Mouse (Mus musculus) bone marrow macrophage, adult 2 months (primary cell): ENCODE data around the gene Vmn1r55. TPM values are rescaled to one million over a fixed set of nuclear protein-coding genes. Genes with fewer than 3 reads are reported as not detected.
"Not testable (repeated sequence)": the region's sequence is repeated elsewhere in the genome, so short reads cannot be mapped to it uniquely, and the experiment has no call there.

Experiments used
- H3K27ac ChIP-seq: 2 replicates; pipeline ENCODE4 v1.5.1; 2012; ENCODE audit warnings: low read depth, low read length; ENCODE audit not compliant: insufficient read depth
- H3K4me1 ChIP-seq: 2 replicates; pipeline ENCODE4 v1.6.1; 2012; ENCODE audit warnings: low read length; ENCODE audit not compliant: control insufficient read depth, insufficient read depth
- H3K4me3 ChIP-seq: 2 replicates; pipeline ENCODE4 v1.5.1; 2012; ENCODE audit warnings: mild to moderate bottlenecking, low read length, moderate library complexity; ENCODE audit not compliant: insufficient read depth
- CTCF ChIP-seq: IDR thresholded peaks from 2 replicates; pipeline ENCODE4 v1.5.1; 2012; ENCODE audit warnings: low read depth, mild to moderate bottlenecking, low read length, moderate library complexity
- POLR2A ChIP-seq: IDR thresholded peaks from 2 replicates; pipeline ENCODE4 v1.6.1; 2012; ENCODE audit warnings: mild to moderate bottlenecking, low read depth, low read length, borderline replicate concordance
- polyA plus RNA-seq: library from polyadenylated mRNA; stranded (reverse); fragments of >200 nt; gene quantifications from 2 replicates; pipeline ENCODE4 v1.2.4, GENCODE M21; 2012; ENCODE audit not compliant: missing spikeins, insufficient read depth, insufficient read length

Vmn1r55 gene
- 0.17 TPM in 1 of 2 replicates, not detected in the other for polyA plus RNA-seq

DNA sequence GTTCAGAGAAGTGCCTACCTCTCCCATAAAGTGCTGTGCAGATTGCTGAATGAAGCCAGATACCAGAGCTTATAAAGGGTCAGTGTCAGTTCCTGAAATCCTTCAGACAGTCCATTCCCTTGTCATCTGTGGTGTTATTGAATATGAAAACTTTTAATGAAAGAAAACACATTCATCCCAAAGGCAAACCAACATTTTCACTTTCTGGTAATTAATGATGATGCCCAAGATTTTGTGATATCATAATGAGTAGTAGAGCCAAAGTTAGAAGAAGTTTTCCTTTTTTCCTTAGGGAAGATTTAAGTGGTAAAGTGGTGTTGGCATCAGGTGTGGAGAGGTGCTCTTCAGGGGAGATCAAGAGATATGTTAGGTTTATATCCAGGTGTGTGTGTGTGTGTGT, at the start of gene Vmn1r55:
Gene Vmn1r55, minus strand, starts transcription at position 101 of the 400 bp plus-strand sequence.
- H3K4me1 ChIP-seq, H3K4me3 ChIP-seq, H3K27ac ChIP-seq: not testable (repeated sequence)

DNA sequence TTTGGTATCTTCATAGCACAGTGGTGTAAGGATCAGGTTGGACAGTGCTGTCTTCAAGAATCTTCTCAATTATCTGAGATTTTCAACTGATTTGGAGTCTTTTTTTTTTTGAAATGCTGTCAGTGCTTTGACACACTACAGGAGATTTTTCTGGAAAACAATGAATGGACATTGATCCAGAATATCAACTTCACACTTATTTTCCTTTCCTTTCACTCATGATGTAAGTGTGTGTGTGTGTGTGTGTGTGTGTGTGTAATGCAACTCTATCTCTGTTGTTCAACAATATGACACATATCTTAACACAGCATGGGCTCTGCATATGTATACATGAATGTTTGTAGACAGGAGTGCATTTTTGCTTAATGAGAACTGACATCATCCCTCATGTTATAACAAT, 47.2 kb upstream of the Vmn1r55 start, which contains the start of gene Vmn1r56:
Gene Vmn1r56, minus strand, starts transcription at position 101 of the 400 bp plus-strand sequence.
- not testable (repeated sequence) for H3K27ac ChIP-seq, H3K4me1 ChIP-seq, H3K4me3 ChIP-seq

DNA sequence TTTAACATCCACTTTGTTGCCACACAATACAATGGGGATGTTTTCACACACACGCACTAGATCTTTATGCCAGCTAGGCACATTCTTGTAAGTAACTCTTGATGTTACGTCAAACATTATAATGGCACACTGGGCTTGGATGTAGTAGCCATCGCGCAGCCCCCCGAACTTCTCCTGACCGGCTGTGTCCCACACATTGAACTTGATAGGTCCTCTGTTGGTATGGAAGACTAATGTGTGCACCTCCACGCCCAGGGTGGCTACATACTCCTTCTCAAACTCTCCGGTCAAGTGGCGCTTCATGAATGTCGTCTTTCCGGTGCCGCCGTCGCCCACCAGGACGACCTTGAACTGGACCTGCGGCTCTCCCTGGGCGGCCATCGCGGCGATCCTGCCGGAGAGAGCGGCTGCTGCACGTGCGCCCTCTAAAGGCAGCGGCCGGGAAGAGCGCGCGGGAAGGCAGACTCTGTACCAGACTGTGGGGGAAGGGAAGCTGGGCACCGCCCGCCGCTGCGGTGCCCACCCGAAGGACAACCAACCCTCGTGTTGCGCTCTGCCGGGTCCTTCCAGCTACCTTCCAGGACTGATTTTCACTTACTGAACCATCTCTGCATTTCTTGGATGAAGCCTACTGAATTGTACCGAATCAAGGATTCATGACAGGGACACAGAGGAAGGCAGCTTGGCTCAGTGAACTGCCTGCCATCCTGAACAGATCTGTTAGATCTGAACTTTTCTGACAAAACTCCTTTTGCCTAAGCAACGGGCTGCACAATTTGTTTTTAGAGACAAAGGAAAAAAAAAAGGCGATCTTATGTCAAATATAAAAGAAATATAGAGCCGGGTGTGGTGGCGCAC, 23.7 kb downstream of the Vmn1r55 start, which contains the start of gene Rasl2-9:
Gene Rasl2-9, minus strand, starts transcription at position 402 of the 858 bp plus-strand sequence.
- no peak within 1 kb of the TSS for H3K27ac ChIP-seq
- TF ChIP-seq POLR2A (no peak), CTCF (peak; percentile 52)
- H3K4me1 ChIP-seq: peaks cover 9% of the 10 kb centered on the region

DNA sequence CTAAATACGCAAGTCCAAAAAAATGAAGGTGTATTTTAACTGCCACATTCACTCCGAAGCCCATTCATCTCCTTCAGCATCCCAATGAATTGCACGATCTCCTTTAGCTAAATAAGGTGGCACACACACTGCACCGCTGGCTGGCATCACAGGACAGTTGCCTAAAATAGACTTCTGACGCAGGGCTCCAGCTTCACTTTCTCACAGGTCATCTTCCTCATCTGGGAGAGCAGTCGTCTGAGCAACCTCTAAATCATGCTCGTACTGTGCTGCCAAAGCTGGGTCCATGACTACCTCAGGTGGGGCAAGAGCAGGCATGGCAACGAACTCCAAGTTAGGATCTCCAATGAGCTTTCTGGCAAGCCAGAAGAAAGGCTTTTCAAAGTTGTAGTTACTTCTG, 24.4 kb downstream of the Vmn1r55 start:
- TF ChIP-seq POLR2A (no peak), CTCF (no peak)
- peaks cover 9% of the 10 kb centered on the region for H3K4me1 ChIP-seq
- peak overlapping the region; percentile 70 for H3K4me3 ChIP-seq
- no peak overlapping the region for H3K27ac ChIP-seq

More for the DNA sequence above, 23.7 kb downstream of the Vmn1r55 start, which contains the start of gene Rasl2-9:
- H3K4me3 ChIP-seq: peak within 1 kb of the TSS; percentile 70

DNA sequence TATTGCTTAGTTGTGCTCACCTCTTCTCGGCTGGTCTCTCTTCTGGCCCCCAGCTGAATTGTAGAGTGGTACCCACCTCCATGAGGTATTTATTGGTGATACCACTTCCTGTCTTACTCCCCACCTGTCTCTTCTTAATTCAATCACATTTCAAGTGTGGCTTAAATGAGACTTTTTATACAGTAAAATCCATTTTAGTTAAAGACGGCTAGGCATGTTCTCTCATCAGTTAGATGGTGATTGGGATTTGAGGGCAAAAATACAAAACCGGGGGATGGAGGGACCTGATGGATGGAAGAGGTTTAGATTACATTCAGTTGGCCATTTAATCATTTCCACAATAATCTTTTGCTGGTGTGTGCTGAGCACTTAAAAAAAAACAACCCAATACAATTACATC, 32.6 kb downstream of the Vmn1r55 start, which contains the start of gene Rfpl4:
Gene Rfpl4, minus strand, starts transcription at position 101 of the 400 bp plus-strand sequence.
- Histone ChIP-seq H3K27ac (no peak within 1 kb of the TSS), H3K4me1 (peaks cover 12% of the 10 kb centered on the region), H3K4me3 (no peak within 1 kb of the TSS)
- no peak for TF ChIP-seq POLR2A
- no peak for TF ChIP-seq CTCF

DNA sequence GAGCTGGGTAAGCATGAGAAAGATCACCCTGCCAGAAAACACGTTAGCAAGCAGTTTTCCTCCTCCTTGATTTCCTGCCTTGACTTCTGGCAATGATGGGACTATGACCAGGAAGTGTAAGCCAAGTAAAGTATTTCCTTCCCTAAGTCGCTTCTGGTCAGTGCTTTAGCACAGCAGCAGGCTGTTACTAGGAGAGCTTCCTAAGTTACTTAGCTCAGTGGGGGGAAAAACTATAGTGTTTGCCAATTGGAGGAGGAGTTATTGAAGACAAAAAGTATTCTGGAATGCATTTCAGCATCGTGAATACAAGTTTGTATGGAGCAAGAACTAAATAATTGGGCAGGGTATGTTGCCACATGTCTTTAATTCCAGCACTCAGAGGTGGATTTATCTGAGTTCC, 36.8 kb downstream of the Vmn1r55 start:
- H3K4me1 ChIP-seq: peaks cover 12% of the 10 kb centered on the region
- no peak overlapping the region for H3K27ac ChIP-seq
- H3K4me3 ChIP-seq: no peak overlapping the region
- TF ChIP-seq POLR2A (no peak), CTCF (no peak)

DNA sequence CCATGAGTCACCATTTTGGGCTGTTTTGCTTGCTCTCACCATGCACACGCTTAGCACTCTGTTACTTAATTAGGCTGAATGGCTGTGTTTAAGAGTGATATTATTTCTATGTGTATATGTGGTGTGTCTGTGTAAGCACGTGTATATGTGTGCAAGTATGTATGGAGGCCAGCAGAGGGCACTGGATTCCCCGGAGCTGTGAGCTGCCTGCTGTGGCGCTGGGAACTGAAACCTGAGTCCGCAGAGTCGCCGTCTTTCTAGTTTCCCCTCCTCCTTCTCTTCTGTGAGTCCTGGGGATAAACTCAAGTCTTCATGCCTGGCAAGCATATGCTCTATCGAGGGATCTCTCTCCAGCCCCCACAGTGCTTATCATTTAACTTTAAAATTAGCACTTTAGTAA, 40.2 kb downstream of the Vmn1r55 start:
- peaks cover 14% of the 10 kb centered on the region for H3K4me1 ChIP-seq
- TF ChIP-seq POLR2A: no peak

DNA sequence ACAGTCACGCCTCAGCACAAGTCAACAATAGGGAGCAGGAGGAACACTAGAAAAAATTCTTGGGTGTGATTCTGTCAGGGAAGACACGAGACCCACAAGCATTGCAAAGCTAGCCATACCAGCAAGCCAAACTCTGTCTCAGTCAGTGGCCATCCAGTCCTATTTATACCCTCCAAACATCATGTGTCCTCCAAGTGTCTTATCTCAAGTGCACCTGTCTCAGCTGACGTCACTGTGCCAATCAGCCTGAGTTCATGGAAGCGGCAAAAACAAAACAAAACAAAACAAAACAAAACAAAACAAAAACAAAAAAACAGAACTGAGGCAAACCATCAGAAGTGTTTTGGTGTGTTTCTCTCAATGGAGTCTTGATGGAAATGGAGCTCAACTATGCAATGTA, 41.2 kb downstream of the Vmn1r55 start:
- no peak overlapping the region for H3K27ac ChIP-seq
- no peak overlapping the region for H3K4me3 ChIP-seq
- H3K4me1 ChIP-seq: peaks cover 14% of the 10 kb centered on the region
- no peak for TF ChIP-seq POLR2A
- TF ChIP-seq CTCF: no peak

More for the DNA sequence above, 40.2 kb downstream of the Vmn1r55 start:
- Histone ChIP-seq H3K4me3 (no peak overlapping the region), H3K27ac (no peak overlapping the region)

DNA sequence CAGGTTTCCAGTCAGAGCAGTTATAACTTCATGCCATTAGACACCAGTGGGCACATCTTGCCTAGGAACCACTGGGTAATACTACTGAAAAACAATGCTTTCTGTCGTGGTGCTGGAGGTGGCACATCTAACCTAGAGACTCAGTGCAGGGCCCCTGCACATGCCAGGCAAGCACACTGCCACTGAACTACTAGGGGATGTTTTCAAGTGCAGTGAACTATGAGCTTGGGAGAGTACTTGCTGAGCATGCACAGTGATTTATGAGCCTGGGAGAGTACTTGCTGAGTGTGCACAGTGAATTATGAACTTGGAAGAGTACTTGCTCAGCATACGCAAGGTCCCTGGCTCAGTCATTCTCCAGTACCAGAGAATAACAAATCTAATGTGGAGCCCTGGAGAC, 46.9 kb downstream of the Vmn1r55 start:
- H3K27ac ChIP-seq: no peak overlapping the region
- H3K4me3 ChIP-seq: no peak overlapping the region
- TF ChIP-seq POLR2A (no peak), CTCF (no peak)
- peaks cover 39% of the 10 kb centered on the region for H3K4me1 ChIP-seq

DNA sequence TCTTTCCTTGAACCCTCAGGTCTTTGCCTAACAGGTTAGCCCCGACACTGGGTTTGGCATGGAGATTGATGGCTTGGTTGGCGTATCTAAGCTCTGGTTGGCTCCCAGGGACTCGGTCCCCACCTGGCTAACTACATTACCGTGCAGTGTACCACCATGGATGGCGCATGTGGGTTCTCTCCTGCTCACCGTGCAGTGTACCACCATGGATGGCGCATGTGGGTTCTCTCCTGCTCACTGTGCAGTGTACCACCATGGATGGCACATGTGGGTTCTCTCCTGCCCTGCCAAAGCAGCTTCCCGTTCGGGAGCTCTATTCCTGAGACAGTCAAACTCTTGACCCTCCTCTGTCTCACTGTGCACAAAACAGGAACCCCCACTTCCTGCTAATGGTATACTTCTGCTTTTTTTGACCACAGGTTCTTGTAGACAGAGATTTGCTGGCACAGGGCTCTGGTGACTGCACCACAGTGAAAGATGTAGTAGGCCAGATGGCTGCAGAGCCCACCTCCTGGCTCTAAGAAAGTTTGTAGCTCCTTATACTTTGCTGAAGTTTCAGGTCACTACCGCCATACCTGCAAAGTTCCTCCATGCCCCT, 48.3 kb downstream of the Vmn1r55 start:
- Histone ChIP-seq H3K4me3 (no peak overlapping the region), H3K27ac (peak overlapping the region; percentile 60), H3K4me1 (peaks cover 39% of the 10 kb centered on the region)
- no peak for TF ChIP-seq POLR2A
- TF ChIP-seq CTCF: no peak
